Mouse (Mus musculus) frontal cortex, adult 2 months (tissue): ENCODE data around the gene Tsen34. TPM values are rescaled to one million over a fixed set of nuclear protein-coding genes. Genes with fewer than 3 reads are reported as not detected.
A peak's percentile ranks its signal among the peaks of the same experiment; 100 is the strongest.
"Not testable (repeated sequence)": the region's sequence is repeated elsewhere in the genome, so short reads cannot be mapped to it uniquely, and the experiment has no call there.

Source experiments
- DNase-seq, 2 experiments: peaks; one replicate each; pipeline ENCODE4 v3.0.0; 2022; ENCODE audit warnings: low spot score in 1 of 2; ENCODE audit errors: extremely low spot score in 1 of 2
- polyA plus RNA-seq: library from polyadenylated mRNA; depleted of rRNA; stranded (reverse); fragments of >200 nt; gene quantifications from 2 replicates; pipeline ENCODE4 v1.2.3, GENCODE M21; 2012

Tsen34 gene
- polyA plus RNA-seq, 1 experiment = 108 TPM

GRCm38 (mm10) chr7:3685400-3686187 is 7.1 kb upstream of the Tsen34 start:
- DNase-seq = no peak

DNA sequence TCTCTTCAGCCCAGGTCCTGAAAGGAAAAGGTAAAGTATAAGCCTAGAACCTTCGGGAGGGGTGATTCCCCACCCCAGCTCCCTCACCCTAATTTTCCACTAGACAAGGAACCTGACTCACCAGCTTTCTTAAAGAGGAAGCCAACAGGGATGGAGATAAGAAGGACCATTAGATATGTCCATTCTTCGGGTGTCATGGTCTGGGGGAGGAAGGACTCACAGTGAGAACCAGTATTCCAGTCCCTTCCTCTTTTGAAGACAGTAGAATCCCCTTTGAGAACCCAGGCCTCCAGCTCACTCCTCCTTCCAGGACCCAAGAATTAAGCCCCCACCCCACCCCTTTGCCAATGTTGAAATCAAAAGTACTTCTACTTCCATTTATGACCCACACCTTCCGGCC is 744 bp upstream of the Tsen34 start:
- no peak for DNase-seq

GRCm38 (mm10) chr7:3692987-3693808 is 535 bp downstream of the Tsen34 start, which contains the start of gene Mboat7:
Gene Mboat7, minus strand, starts transcription at chr7:3693523.
- DNase-seq = peak; percentile 98 to 99

- no peak for DNase-seq
Measured at GRCm38 (mm10) chr7:3693809-3694075, 1.1 kb downstream of the Tsen34 start.

DNA sequence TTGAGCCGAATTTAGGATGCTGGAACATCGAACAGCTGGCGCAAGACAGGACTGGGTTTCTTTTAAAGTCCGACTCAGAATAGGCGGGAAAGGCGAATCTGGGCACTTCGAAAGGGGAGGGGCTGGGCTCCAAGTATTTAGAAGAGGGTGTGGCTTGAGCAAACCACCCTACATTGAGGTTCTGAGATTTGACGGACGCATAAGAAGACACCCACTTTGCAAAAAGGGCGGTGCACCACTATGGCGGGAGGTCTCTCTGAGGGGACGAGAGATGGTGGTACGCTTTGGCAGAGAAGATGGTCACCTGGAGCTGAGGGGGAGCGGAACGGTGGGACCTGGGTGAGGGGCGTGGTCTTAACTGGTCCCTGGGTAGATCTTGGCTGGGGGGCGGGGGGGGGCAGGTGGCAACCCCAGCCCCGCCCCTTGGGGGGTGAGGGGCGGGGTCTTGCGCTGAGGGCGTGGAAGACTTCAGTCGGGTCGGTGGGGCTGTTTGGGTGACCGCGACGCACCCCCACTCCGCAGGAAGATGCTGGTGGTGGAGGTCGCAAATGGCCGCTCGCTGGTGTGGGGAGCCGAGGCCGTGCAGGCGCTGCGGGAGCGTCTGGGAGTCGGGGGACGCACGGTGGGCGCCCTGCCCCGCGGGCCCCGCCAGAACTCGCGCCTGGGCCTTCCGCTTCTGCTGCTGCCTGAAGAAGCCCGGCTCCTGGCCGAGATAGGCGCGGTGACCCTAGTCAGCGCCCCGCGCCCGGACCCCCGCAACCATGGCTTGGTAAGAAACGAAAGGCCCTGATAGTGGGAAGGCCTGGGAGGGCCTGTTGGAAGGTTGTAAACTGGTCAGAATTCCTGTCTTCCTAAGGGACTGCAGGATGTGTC is 1.6 kb downstream of the Tsen34 start:
- DNase-seq = peak; percentile 49 to 59

GRCm38 (mm10) chr7:3694949-3695305 is 2.3 kb downstream of the Tsen34 start:
- DNase-seq = not testable (repeated sequence)

- DNase-seq = no peak
Measured at GRCm38 (mm10) chr7:3698471-3698870, 5.8 kb downstream of the Tsen34 start.

DNA sequence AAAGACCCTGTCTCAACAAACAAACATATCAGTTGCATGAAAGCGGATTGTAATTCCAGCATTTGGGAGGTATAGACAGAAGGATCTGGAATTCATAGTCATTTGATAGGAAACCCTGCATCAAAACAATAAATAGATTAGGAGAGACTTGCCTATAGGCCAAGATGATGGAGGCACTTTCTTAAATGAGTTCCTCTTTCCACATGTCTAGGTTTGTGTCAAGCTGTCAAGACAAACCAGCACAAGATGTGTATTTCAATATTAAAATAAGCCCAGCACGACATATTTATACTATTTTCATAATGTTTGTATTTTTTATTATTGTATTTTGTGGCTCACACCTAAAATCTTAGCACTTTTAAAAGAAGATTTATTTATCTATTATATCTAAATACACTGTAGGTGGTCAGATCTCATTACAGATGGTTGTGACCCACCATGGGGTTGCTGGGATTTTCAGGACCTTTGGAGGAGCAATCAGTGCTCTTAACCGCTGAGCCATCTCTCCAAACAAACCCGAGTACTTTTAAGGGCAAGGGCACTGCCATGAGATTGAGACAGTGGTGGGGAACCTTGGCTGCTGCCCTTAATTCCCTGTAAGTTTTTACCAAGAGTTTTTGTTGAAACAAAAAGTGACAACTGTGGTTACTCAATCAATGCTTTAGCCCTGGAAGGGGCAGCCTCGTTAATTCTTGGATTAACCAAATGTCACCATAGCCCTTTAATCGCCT is 10.7 kb downstream of the Tsen34 start:
- no peak for DNase-seq

DNA sequence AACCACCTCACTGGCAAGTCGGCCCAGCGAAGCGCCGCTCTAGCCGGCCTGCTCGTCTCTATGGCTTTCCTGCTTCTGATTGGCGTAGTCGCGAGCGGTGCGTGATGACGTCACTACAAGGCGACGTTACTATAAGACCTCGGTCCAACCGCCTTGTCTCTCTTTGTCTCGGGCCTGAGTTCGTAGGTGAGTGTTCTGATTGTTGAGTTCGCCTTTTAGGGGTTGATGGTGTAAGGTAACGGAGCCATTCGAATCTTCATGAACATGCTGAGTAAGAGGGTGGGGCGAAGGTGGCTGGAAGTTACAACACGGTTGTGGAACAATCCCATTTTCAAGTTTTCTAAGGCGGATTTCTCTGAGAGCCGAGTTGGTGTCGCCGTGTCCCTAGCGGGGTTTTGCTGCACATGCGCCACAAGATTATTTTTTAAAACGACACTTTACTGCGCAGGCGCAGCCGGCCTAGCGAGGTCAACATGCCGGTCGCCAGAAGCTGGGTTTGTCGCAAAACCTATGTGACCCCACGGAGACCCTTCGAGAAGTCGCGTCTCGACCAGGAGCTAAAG is 11.3 kb downstream of the Tsen34 start, which contains the start of gene Rps9:
Rps9 (plus strand) TSS at position 115 of the 563 bp plus-strand sequence.
- DNase-seq = peak; percentile 97 to 99

DNA sequence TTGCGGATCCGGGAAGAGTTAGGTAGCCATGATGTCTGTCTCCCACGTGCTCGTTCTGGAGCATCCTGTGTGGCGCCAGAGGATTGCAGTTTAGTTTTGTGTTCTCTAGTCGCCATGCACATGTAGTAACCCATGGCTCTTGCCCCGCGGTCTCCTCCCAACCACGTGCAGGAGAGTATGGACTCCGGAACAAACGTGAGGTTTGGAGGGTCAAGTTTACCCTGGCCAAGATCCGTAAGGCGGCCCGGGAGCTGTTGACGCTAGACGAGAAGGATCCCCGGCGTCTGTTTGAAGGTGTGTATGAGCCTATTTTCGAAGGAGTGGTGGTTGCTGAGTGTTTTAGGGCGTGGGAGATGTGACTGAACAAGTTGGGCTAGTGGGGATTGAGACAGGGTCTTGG is 11.8 kb downstream of the Tsen34 start:
- DNase-seq = no peak

GRCm38 (mm10) chr7:3705461-3705860 is 12.8 kb downstream of the Tsen34 start:
- DNase-seq = not testable (repeated sequence)

DNA sequence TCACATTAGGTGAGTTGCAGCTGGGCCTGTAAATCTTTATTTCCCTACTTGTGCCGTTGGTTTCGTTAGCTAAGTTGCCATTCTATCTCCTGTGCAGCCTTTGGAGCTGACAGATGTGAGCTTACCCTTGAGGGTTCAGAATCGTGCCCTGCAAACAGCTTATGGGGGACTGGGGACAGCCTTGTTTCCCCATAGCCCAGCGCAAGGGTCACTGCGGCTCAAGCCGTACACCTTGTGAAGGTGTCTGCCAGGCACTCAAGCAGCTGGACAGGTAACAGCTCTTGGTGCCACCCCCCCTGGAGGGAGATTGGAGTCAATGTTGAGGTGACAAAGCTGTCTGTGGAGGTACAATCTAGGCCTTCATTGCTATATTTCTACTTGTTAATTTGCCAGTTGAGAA is 13.2 kb downstream of the Tsen34 start:
- no peak for DNase-seq

DNA sequence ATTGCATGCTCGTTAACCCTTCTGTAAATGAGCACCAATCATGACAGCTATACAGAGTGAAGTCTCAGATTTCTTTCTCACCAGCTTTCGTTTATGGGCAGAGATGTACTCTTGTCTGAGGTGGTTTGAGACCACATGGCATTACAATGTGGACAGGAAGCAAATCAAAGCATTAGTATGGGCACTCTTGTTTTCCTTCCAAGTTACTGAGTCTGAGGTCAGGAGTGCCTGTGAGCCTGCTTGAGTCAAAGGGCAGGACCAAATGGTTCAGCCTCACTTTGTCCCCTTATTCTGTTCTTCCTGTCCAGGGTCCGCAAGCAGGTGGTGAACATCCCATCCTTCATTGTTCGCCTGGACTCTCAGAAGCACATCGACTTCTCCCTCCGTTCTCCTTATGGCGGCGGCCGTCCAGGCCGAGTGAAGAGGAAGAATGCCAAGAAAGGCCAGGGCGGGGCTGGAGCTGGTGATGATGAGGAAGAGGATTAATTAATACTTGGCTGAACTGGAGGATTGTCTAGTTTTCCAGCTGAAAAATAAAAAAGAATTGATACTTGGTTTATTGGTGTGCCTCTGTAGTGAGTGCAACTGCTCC is 13.8 kb downstream of the Tsen34 start:
- DNase-seq = no peak

DNA sequence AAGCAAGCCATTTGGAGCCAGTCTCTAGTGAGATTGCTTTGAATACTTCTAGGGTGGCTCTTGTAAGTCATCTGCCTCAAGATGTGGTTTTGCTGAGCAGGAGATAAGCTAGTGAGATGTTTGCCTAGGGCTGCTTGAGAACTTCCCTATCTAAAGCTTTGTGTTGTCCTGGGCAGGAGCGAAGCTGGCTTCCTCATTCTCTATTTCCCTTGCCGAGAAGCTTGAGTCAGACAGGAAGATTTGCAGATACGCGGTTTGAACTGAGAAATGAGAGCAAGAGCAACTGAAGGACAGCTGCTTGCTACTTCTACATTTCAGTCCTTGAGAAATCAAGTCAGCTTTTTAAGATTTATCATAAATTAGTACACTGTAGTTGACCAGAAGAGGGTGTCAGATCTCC is 14.4 kb downstream of the Tsen34 start:
- DNase-seq = no peak

DNA sequence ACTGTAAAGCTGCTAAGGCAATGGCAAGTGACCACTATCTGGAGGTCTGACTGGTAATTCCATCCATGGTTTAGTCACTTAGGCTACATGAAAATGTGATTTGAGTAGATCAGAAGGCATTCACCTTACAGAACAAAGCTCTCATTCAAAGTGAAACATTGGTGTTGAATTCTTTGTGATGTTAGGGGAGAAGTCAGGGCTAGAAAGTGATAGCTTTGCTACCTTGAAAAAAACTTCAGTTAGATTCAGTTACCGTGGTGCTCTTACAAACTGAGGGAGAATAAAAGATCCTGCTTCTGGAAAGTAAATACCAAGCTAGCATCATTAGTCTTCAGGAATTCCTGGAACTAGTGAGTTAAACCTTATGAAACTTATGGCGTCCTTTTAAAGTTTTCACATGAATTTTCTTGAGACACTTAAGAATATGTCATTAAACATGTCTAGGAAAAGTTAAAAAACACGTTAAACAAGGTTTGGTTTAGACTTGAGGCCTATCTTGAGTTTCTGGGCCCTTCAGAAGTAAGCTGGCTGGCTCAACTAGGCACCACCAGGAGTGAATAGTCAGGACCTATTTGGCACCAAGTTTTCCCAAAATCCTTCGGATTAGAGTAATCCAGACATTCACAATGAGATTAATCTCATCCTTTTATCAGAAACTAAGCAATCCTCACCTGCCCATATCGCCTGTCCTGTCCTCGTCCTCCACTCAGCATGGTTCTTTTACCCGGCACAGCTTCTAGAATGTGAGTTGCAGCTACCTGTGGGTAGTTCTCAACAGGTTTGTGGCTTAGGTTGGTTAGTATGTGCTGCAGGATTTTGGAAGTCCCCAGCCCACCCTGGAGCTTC is 15.1 kb downstream of the Tsen34 start:
- no peak for DNase-seq

DNA sequence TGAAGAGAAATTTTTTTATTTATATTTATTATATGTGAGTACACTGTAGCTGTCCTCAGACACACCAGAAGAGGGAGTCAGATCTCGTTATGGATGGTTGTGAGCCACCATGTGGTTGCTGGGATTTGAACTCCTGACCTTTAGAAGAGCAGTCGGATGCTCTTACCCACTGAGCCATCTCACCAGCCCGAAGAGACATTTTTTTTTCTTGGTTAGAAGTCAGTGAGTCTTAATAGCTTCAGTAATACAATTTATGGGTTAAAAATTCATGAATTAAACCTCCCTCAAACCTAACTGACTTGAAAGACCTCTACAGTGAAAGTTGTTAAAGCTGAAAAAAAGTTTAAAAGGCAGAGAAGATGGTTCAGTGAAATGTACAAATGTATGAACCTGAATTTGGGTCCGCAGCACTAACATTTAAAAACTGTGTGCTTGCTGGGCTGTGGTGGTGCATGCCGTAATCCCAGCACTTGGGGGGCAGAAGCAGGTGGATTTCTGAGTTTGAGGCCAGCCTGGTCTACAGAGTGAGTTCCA is 15.9 kb downstream of the Tsen34 start:
- DNase-seq = not testable (repeated sequence)

GRCm38 (mm10) chr7:3709000-3709399 is 16.3 kb downstream of the Tsen34 start:
- DNase-seq = no peak

DNA sequence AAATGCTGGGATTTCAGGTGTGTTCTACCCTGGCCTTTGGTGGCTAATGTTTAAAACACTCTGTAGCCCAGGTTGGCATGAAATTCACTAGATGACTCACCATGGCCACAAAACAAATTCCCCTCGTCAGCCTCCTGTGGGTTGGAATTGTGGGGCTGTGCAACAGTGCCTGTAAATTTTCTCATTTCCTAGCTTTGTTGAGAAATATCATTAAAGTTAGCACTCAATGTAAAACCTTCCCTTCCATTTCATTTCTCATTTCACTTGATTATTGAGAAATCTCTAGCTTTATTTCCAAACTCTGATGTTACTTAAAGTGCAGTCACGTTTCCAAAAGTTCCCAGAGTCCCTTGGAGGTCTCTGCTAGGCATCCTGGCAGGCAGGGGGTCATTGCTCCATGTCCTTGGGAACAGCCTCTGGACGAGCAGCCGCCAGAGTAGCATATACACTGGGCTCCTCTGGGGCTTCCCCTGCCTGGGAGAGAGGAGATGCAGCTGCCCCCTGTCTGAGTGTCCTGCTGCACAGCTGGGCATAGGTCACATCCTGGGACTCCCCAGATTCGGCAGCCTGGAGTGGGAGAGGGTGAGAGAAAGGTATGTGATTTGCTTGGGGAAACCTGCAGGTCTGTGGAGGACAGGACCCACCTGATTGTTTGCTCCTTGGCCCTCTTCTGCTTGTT is 19.7 kb downstream of the Tsen34 start:
- no peak for DNase-seq
